Mouse (Mus musculus) embryonic facial prominence, embryonic 14.5 days (tissue): ENCODE measurements at regions not wholly inside any gene's neighbourhood (a gene's known extent, or its start where the extent isn't known, plus 50 kb on each side); places are given as distances from the start of the nearest gene placed in this dataset.
A peak's percentile ranks its signal among the peaks of the same experiment; 100 is the strongest.

Experiments
- ATAC-seq: fragments of 200-750 bp; cut with Nextera tagmentation; 2 replicates; pipeline ENCODE4 v1.8.0; 2017; ENCODE audit warnings: low read depth, moderate number of reproducible peaks, moderate TSS enrichment
- DNase-seq: peaks from one replicate; pipeline ENCODE4 v3.0.0-alpha.2; 2015; ENCODE audit warnings: low spot score
- H3K27ac ChIP-seq: fragments of 300-500 bp; sonication (generic); replicated peaks from 2 replicates; pipeline ENCODE4 v1.5.1; 2014; ENCODE audit warnings: low read depth, mild to moderate bottlenecking, low read length, moderate library complexity
- H3K27me3 ChIP-seq: fragments of 300-500 bp; sonication (generic); replicated peaks from 2 replicates; pipeline ENCODE4 v1.6.1; 2014; ENCODE audit warnings: low read length; ENCODE audit not compliant: control insufficient read depth, insufficient read depth
- H3K36me3 ChIP-seq: fragments of 300-500 bp; sonication (generic); 2 replicates; pipeline ENCODE4 v1.6.1; 2014; ENCODE audit warnings: low read length, mixed read lengths; ENCODE audit not compliant: control insufficient read depth, insufficient read depth
- H3K4me1 ChIP-seq: fragments of 300-500 bp; sonication (generic); 2 replicates; pipeline ENCODE4 v1.6.1; 2014; ENCODE audit warnings: antibody characterized with exemption, low read length; ENCODE audit not compliant: control insufficient read depth, insufficient read depth
- H3K4me2 ChIP-seq: fragments of 300-500 bp; sonication (generic); 2 replicates; pipeline ENCODE4 v1.6.1; 2014; ENCODE audit warnings: low read depth, mild to moderate bottlenecking, low read length, moderate library complexity, mixed read lengths
- H3K4me3 ChIP-seq: fragments of 300-500 bp; sonication (generic); 2 replicates; pipeline ENCODE4 v1.5.1; 2014; ENCODE audit warnings: low read depth, mild to moderate bottlenecking, low read length
- H3K9ac ChIP-seq: fragments of 300-500 bp; sonication (generic); 2 replicates; pipeline ENCODE4 v1.6.1; 2014; ENCODE audit warnings: low read depth, mild to moderate bottlenecking, low read length, moderate library complexity, mixed read lengths
- H3K9me3 ChIP-seq: fragments of 300-500 bp; sonication (generic); 2 replicates; pipeline ENCODE4 v1.6.1; 2016; ENCODE audit warnings: low read length; ENCODE audit not compliant: control insufficient read depth
- WGBS: fragments of 180-500 bp; shearing (Covaris S2); extraction: QIAGEN DNeasy Blood & Tissue Kit; methylation state at CpG from one replicate; pipeline ENCODE4 v1.1.7; 2014; 5-methylcytosine and 5-hydroxymethylcytosine counted together

DNA sequence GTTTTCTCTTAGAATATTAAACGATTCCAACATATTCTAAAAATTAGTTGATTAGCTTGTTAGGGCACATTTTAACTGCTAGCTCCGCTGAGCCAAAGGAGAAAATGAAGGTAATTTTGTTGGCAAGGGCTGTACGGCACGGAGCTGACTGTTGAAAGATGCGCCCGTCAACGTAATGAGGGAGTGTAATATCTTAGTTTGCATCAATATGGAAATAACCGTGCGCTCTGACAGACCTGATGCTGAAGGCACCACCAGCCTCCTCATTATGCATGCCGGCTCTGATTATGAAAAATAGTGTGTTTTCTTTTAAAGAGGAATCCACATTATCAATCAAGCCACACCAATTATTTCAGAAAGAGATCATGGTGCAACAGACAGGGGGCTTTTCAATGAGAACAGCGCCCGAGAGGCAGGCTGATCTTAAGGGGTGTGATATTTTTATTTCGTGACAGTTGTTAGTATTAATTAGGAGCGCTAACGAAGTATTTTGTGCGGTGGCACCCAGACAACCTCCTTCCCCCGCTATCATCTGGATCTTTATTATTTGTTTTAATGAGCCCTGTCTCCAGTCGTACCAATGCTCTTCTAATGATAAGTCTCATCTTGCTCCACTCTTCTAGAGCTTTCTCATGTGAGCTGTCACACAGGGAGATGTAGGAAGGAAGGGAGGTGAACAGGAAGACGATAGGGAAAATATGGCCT, 99.9 kb upstream of the Ctbp2 start:
- H3K27ac ChIP-seq: no peak overlapping the region
- no peaks in the 10 kb centered on the region for H3K27me3 ChIP-seq
- H3K9me3 ChIP-seq: no peaks in the 10 kb centered on the region
- no peak overlapping the region for H3K4me2 ChIP-seq
- no peaks in the 10 kb centered on the region for H3K4me1 ChIP-seq
- DNase-seq (no peak), ATAC-seq (no peak)
- no peak overlapping the region for H3K4me3 ChIP-seq
- WGBS: 83% methylated on average over 19 of the region's 19 CpGs
- H3K36me3 ChIP-seq: no peaks in the 10 kb centered on the region
- no peak overlapping the region for H3K9ac ChIP-seq

DNA sequence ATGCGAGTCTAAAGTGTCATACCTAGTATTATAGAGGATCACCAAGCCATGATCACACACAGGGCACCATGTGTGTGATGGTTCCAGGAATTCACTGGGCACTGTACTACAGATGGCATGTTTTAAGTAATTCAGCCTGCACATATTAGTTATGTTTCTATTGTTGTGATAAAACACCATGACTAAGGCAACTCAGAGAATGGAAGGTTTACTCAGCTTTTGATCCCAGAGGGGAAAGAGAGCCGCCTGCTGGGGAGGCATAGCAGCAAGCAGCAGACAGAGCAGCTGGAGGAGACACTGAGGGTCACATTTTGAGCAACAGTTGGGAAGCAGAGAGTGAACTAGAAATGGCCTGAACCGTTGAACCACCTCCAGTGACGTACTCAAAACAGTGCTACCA, 88.2 kb upstream of the Ctbp2 start:
- Histone ChIP-seq H3K27me3 (no peaks in the 10 kb centered on the region), H3K27ac (no peak overlapping the region), H3K4me3 (no peak overlapping the region), H3K4me1 (no peaks in the 10 kb centered on the region), H3K4me2 (no peak overlapping the region), H3K9ac (no peak overlapping the region), H3K36me3 (no peaks in the 10 kb centered on the region), H3K9me3 (no peaks in the 10 kb centered on the region)
- ATAC-seq: no peak
- 59% methylated on average over 4 of the region's 4 CpGs for WGBS
- DNase-seq: no peak

DNA sequence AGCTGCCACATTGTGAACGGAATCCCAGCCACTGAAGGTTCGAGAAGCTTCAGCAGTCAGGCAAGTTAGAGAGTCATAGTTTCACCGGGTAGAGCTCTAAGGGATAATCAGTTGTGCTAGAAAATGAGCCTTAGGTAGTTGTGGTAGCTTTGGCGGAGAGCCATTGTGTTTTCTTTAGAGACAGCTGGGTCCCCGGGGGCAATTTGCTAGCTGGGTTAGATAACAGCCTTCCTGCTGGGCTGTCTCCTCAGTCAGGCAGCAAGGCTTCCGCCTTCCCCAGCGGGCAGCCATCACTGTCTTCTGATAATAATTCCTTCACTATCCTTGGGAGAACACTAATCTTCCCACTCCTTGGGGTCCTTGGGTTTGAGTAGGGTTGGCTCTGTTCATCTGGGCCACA, 81.5 kb upstream of the Ctbp2 start:
- H3K27ac ChIP-seq: no peak overlapping the region
- H3K27me3 ChIP-seq: no peaks in the 10 kb centered on the region
- no peaks in the 10 kb centered on the region for H3K36me3 ChIP-seq
- ATAC-seq: no peak
- WGBS: 9% methylated on average over 7 of the region's 7 CpGs
- no peak overlapping the region for H3K9ac ChIP-seq
- peak; percentile 69 for DNase-seq
- H3K4me3 ChIP-seq: no peak overlapping the region
- 0 out of 2 replicates have a peak, but pooled peaks cover 4% of the 10 kb centered on the region for H3K4me1 ChIP-seq
- H3K4me2 ChIP-seq: no peak overlapping the region
- no peaks in the 10 kb centered on the region for H3K9me3 ChIP-seq

DNA sequence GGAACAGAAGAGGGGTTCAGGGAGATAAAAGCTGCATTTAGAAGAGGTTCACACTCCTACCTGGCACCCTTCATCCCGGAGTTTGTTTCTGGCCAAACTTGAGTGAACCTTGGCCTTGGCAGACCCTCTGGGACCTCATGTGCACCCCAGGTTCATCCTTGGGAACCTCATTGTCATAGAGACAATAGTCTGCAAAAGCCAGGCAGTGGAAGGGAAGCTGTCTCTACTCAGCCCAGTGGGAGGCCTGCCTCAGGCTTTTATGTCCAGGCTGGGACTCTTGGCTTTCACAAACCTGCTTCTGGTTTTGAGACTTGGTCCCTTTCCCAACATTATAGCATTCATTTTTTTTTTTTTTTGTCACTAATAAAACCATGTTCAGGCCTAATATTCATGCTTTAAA, 80.3 kb upstream of the Ctbp2 start:
- Histone ChIP-seq H3K36me3 (no peaks in the 10 kb centered on the region), H3K4me1 (0 out of 2 replicates have a peak, but pooled peaks cover 4% of the 10 kb centered on the region), H3K4me3 (no peak overlapping the region), H3K9me3 (no peaks in the 10 kb centered on the region), H3K27ac (no peak overlapping the region), H3K27me3 (no peaks in the 10 kb centered on the region), H3K4me2 (no peak overlapping the region), H3K9ac (no peak overlapping the region)
- DNase-seq (no peak), ATAC-seq (no peak)
- WGBS: 38% methylated on average over 1 of the region's 1 CpGs

DNA sequence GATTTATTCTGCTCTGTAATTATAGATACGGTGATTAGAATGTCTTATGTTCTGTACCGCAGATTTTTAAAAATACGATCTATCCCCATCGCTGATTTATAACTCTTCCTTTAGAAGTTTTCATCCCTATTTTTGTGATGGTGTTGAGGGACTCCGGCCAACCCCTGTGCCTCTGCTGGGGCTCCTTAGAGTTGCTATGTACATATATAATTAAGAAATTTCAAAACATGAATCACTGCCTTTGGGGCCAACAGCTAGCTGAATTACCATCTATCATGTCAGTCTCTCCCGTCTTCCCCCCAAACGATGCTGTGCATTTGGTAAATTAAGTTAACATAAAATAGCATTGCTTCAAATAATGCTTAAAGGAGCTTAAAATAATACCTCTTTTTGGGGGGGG, 79.8 kb upstream of the Ctbp2 start:
- no peak for ATAC-seq
- 84% methylated on average over 7 of the region's 7 CpGs for WGBS

DNA sequence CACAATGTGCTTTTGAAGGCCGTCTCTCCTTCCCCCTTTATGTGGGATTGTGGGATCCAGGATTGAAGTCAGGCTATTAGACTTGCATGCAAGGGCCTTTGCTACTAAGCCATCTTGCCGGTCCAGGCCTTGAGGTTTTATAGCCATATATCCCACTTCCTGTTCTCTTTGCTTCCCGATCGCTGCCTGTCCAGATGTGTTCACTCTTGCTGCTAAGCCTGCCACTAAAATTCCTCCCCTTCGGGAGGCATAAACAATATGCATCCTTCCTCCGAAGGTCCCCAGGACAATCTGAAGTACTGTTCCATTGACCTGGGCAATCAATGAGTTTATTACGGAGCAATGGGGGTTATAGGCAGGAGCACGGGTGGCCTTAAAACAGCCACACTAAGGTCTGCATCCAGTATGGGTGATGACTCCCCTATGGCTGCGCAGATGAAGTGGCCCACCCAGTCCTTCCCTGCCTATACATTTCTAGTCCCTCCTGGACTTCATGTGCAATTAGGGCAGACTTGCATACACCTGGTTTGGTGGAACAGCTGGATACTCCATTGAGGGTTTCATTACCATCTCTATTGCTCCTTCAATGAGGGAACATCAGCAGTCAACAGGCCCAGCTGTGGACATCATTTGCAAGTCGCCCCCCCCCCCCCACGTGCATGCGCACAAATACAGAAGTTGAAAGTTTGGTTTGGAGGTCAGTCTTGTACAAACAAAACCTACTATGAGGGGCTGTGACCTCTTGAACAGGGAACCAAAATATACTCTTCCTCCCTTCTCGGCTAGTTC, 78.1 kb upstream of the Ctbp2 start:
- Histone ChIP-seq H3K4me3 (no peak overlapping the region), H3K4me2 (no peak overlapping the region), H3K27me3 (no peaks in the 10 kb centered on the region), H3K9ac (no peak overlapping the region), H3K9me3 (no peaks in the 10 kb centered on the region), H3K36me3 (no peaks in the 10 kb centered on the region), H3K27ac (no peak overlapping the region), H3K4me1 (0 out of 2 replicates have a peak, but pooled peaks cover 4% of the 10 kb centered on the region)
- 67% methylated on average over 13 of the region's 13 CpGs for WGBS
- no peak for ATAC-seq
- DNase-seq: no peak

More for the DNA sequence above, 79.8 kb upstream of the Ctbp2 start:
- no peak overlapping the region for H3K27ac ChIP-seq
- no peaks in the 10 kb centered on the region for H3K9me3 ChIP-seq
- H3K4me2 ChIP-seq: no peak overlapping the region
- H3K4me1 ChIP-seq: 0 out of 2 replicates have a peak, but pooled peaks cover 4% of the 10 kb centered on the region
- H3K27me3 ChIP-seq: no peaks in the 10 kb centered on the region
- DNase-seq: no peak
- no peak overlapping the region for H3K4me3 ChIP-seq
- no peak overlapping the region for H3K9ac ChIP-seq
- no peaks in the 10 kb centered on the region for H3K36me3 ChIP-seq

DNA sequence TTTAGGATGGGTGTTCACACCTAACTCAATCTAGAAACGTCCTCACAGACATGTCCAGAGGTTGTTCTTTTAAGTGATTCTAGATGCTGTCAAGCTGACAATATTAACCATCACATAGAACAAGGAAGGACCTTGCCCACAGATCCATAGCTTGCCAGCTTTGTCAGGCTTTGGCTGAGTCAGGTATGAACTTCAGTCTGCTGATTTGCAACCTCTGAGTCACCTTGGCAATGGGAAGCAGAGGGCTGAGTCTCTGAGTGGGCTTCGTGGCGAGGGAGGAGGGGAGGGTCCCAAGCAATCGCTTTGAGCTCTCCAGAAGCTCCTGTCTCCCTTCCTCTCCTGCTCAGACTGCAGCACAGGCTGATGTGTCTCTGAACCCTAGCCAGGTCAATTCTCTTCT, 74.9 kb upstream of the Ctbp2 start:
- Histone ChIP-seq H3K27ac (no peak overlapping the region), H3K4me2 (no peak overlapping the region), H3K36me3 (no peaks in the 10 kb centered on the region), H3K4me3 (no peak overlapping the region), H3K4me1 (no peaks in the 10 kb centered on the region), H3K27me3 (no peaks in the 10 kb centered on the region), H3K9ac (no peak overlapping the region), H3K9me3 (no peaks in the 10 kb centered on the region)
- DNase-seq (no peak), ATAC-seq (no peak)
- 69% methylated on average over 4 of the region's 4 CpGs for WGBS

DNA sequence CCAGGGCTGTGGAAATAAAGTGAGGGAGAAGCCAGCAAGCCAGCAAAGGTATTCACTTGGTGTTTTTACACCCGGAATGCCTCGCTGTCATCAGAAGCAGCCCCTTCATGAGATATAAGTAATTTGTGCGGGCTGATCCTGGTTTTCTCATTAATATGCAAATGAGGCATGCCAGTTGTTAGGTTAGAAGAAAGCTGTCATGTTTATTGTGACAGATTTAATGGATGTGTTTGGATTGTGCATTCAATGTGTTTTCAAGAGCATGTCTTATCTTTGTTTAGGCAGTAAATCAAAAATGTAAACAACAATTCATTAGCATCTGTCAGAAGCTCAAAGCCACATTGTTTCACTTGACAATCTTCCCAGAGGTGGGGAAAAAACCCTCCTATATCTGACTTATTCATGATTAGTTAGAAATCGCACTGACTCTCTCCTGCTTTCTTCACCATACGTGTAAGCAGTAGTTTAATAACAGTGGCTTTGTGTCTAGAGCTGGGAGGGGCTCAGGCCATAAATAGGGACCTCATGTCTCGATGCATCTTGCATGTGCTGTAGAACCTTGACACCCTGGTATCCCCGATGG, 65.8 kb upstream of the Ctbp2 start:
- H3K36me3 ChIP-seq: no peaks in the 10 kb centered on the region
- H3K27ac ChIP-seq: no peak overlapping the region
- no peaks in the 10 kb centered on the region for H3K9me3 ChIP-seq
- peaks cover 7% of the 10 kb centered on the region for H3K4me1 ChIP-seq
- 68% methylated on average over 7 of the region's 7 CpGs for WGBS
- no peak for ATAC-seq
- no peak for DNase-seq
- H3K4me2 ChIP-seq: no peak overlapping the region
- no peak overlapping the region for H3K4me3 ChIP-seq
- H3K9ac ChIP-seq: no peak overlapping the region
- no peaks in the 10 kb centered on the region for H3K27me3 ChIP-seq
